Mouse (Mus musculus) thymus, adult 2 months (tissue): ENCODE measurements at regions not wholly inside any gene's neighbourhood (a gene's known extent, or its start where the extent isn't known, plus 50 kb on each side); places are given as distances from the start of the nearest gene placed in this dataset.

ENCODE experiments used
- DNase-seq: peaks from one replicate; pipeline ENCODE4 v3.0.0; 2021
- H3K27ac ChIP-seq: fragments of 200-500 bp; 2 replicates; pipeline ENCODE4 v1.5.1; 2012; ENCODE audit warnings: low read length, control low read depth; ENCODE audit not compliant: control insufficient read depth, insufficient read depth
- H3K27me3 ChIP-seq: fragments of 200-500 bp; 2 replicates; pipeline ENCODE4 v1.6.1; 2012; ENCODE audit warnings: mild to moderate bottlenecking, low read length, moderate library complexity, mixed read lengths; ENCODE audit not compliant: control insufficient read depth, insufficient read depth
- H3K36me3 ChIP-seq: fragments of 200-500 bp; 2 replicates; pipeline ENCODE4 v1.6.1; 2012; ENCODE audit warnings: mild to moderate bottlenecking, low read length, moderate library complexity; ENCODE audit not compliant: control insufficient read depth, insufficient read depth
- H3K4me1 ChIP-seq: fragments of 200-500 bp; replicated peaks from 2 replicates; pipeline ENCODE4 v1.6.1; 2012; ENCODE audit warnings: low read length; ENCODE audit not compliant: control insufficient read depth, insufficient read depth
- H3K4me3 ChIP-seq: fragments of 200-500 bp; 2 replicates; pipeline ENCODE4 v1.5.1; 2012; ENCODE audit warnings: mild to moderate bottlenecking, low read length, control low read depth, moderate library complexity; ENCODE audit not compliant: control insufficient read depth, insufficient read depth
- CTCF ChIP-seq: fragments of 200-500 bp; IDR thresholded peaks from 2 replicates; pipeline ENCODE4 v1.5.1; 2012; ENCODE audit warnings: mild to moderate bottlenecking, control low read depth, low read length, moderate library complexity, borderline replicate concordance; ENCODE audit not compliant: control insufficient read depth, poor library complexity, insufficient read depth; ENCODE audit errors: extremely low read depth
- POLR2A ChIP-seq: fragments of 200-500 bp; IDR thresholded peaks from 2 replicates; pipeline ENCODE4 v1.6.1; 2012; ENCODE audit warnings: mild to moderate bottlenecking, low read length, control low read depth, moderate library complexity; ENCODE audit not compliant: control insufficient read depth, poor library complexity, insufficient read depth; ENCODE audit errors: extremely low read depth
- WGBS: fragments of 180-500 bp; shearing (Covaris S2); methylation state at CpG from one replicate; pipeline ENCODE4 v1.1.7; 2018; 5-methylcytosine and 5-hydroxymethylcytosine counted together

DNA sequence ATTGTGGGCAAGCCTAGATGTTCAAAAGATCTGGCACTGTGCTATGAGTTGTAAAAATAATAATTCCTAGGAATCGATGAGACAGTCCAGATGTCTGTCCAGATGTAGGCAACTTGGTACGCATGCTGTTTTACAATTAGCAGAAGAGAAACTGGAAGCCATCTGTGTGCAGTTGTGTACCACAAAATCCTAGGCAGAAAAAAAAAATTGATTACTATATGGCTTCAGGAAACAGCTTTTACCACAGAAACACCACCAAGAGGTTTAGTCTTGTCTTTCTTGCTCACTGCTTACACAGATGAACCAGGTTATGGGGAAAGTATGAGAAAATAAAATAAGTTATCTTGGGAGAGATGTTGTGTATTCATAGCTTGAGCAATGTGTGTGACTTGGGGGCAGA, 109.5 kb upstream of the Peli1 start:
- Histone ChIP-seq H3K27me3 (no peaks in the 10 kb centered on the region), H3K4me1 (no peaks in the 10 kb centered on the region), H3K4me3 (no peak overlapping the region), H3K27ac (no peak overlapping the region), H3K36me3 (no peaks in the 10 kb centered on the region)
- TF ChIP-seq POLR2A (no peak), CTCF (no peak)
- 16% methylated on average over 2 of the region's 2 CpGs for WGBS
- DNase-seq: no peak

DNA sequence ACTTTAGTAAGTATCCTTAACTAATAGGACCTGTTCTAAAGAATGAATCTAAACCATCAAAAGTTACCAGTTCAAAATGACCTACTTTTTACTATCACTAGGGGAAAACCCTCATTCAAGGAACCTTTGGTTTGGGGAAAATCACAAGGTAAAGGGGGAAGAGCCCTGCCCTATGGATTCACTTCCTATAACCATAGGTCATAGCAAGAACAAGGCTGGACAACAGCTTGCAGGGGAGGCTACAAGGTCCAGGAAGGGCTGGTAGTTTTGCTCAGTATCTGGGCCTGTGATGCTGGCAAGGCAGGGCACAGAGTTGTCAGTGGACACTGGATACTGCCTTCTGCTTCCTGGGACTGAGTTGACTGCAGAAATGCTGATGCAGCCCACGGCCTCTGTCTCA, 109.1 kb upstream of the Peli1 start:
- Histone ChIP-seq H3K4me1 (no peaks in the 10 kb centered on the region), H3K36me3 (no peaks in the 10 kb centered on the region), H3K27ac (no peak overlapping the region), H3K27me3 (no peaks in the 10 kb centered on the region), H3K4me3 (no peak overlapping the region)
- TF ChIP-seq POLR2A (no peak), CTCF (no peak)
- 85% methylated on average over 1 of the region's 1 CpGs for WGBS
- DNase-seq: no peak

DNA sequence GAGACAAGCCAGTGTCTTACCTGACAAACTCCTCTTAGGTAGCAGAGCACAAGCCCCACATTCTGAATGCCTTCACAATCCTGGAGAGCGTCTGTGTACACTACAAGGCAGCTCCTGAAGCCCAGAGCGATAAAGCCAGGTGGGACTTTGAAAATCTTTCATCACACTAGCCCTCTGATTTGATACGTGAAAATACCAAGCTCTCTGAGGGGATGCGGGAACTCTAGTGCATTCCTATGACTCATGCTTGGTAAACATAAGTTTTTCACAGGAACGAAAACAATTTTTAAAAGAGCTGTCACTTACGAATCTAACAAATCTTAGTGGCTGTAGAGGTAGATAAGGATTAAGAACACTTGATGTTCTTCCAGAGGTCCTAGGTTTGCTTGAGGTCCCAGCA, 108.6 kb upstream of the Peli1 start:
- no peaks in the 10 kb centered on the region for H3K36me3 ChIP-seq
- no peak overlapping the region for H3K27ac ChIP-seq
- 91% methylated on average over 6 of the region's 6 CpGs for WGBS
- no peak overlapping the region for H3K4me3 ChIP-seq
- no peaks in the 10 kb centered on the region for H3K4me1 ChIP-seq
- no peaks in the 10 kb centered on the region for H3K27me3 ChIP-seq
- no peak for TF ChIP-seq CTCF
- no peak for TF ChIP-seq POLR2A
- no peak for DNase-seq

DNA sequence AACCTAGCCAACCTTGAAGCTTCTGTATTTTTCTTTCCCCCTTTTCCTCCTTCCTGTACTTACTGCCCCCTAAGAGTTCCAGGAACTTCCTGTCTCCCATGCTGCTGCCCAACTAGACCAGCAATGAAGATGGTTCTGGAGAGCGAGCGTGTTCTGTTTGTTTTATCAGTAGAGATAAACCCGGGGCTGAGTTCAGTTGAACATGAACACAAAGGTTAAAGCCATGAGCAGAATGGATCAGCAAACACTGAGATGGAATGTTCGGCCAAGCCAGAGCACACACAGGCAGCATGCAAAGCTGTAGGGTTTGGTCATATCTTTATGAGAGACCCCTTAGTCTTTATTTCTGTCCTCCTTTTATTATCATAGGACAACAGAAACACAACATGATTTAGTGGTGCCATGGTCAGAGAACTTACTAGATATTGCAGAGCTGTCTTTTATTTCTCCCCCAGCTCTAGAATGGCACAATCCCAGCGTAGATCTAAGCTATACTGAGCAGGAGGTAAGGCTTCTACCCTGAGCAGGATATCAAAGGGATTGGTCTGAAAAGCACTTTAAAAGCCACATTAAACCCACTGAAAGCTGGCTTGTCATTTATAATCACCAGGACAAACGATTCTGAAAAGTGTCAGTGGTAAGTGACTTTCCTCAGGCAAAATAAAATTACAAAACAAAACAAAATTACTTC, 105.9 kb upstream of the Peli1 start:
- no peak for TF ChIP-seq POLR2A
- no peak for TF ChIP-seq CTCF
- Histone ChIP-seq H3K36me3 (no peaks in the 10 kb centered on the region), H3K27me3 (no peaks in the 10 kb centered on the region), H3K4me1 (no peaks in the 10 kb centered on the region; the same call in 1 of the 2 replicates), H3K27ac (no peak overlapping the region), H3K4me3 (no peak overlapping the region)
- no peak for DNase-seq
- WGBS: 70% methylated on average over 6 of the region's 6 CpGs

DNA sequence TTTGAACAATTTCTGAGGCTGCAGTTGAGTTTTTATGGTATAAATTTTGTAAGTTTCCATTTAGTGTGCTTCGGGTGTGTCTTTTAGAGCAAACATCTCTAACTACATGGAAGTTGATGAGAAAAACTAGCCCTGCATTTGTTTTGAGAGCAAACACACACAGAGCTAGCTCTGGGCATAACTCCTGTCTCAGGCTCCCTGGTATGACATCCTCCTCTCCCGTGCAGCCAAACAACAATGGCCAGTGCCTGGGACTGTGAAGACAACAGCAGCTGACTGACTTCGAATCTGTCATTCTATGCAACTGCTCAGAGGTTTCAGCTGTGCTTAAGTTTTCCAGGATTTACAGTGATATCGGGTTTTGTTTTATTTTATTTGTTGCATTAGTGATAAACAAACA, 105.3 kb upstream of the Peli1 start:
- no peak for DNase-seq
- Histone ChIP-seq H3K27me3 (no peaks in the 10 kb centered on the region), H3K4me1 (no peaks in the 10 kb centered on the region; the same call in 1 of the 2 replicates), H3K36me3 (no peaks in the 10 kb centered on the region), H3K27ac (no peak overlapping the region), H3K4me3 (no peak overlapping the region)
- TF ChIP-seq CTCF (no peak), POLR2A (no peak)
- 88% methylated on average over 4 of the region's 4 CpGs for WGBS

DNA sequence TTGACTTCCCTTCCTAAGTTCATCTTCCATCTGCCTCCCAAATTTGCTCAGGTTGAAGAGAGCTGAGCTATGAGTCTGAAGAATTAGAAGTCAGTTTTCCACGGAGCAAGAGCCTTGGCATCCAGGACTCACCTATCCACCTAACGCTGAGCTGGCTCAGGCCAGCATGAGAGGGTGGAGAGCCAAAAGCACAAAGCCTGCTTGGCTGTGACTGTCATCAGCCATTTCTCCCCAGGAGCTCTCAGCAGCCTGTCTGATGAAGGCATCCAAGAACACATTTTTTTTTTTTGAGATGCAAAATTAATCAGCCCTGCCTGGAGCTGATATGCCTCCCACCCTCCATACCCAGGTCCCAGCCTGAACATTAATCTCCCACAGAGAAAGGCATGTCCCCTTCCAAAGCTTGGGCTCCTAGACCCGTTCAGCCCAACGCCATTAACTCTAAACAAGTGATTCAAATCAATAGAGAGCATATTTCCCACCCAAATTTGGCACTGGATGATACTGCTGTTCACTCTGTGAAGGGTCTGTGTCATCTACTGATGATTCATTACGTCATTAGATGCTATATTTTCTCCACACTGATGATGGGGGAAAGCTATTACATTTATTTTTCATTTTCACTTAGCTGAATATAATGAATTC, 103.8 kb upstream of the Peli1 start:
- no peak for DNase-seq
- H3K27ac ChIP-seq: no peak overlapping the region
- H3K4me3 ChIP-seq: no peak overlapping the region
- no peak for TF ChIP-seq POLR2A
- TF ChIP-seq CTCF: no peak
- no peaks in the 10 kb centered on the region; the same call in 1 of the 2 replicates for H3K4me1 ChIP-seq
- no peaks in the 10 kb centered on the region for H3K27me3 ChIP-seq
- no peaks in the 10 kb centered on the region for H3K36me3 ChIP-seq
- WGBS: 92% methylated on average over 5 of the region's 5 CpGs

DNA sequence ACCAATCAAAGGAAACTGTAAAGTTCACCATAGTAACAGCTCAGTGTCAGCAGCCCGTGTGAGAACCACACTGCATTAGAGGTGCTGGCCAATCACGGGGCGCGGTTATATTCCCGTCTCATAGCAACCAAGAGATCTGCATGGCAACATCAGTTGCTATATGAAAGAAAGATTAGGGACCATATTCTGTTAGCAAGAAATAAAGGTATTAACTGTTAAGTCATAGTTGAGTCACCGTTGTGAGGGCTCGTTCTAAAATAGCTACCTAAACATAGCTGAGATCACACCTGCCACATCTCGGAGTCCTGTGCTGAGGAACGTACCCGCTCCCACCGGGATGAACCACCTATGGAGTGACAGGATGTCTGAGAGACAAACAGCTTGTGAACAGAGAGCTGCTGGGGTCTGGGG, 103.2 kb upstream of the Peli1 start:
- H3K4me3 ChIP-seq: no peak overlapping the region
- TF ChIP-seq CTCF: no peak
- no peak for TF ChIP-seq POLR2A
- 94% methylated on average over 11 of the region's 11 CpGs for WGBS
- no peaks in the 10 kb centered on the region; the same call in 1 of the 2 replicates for H3K4me1 ChIP-seq
- H3K36me3 ChIP-seq: no peaks in the 10 kb centered on the region
- no peak for DNase-seq
- no peaks in the 10 kb centered on the region for H3K27me3 ChIP-seq
- no peak overlapping the region for H3K27ac ChIP-seq
